Mouse (Mus musculus) frontal cortex, postnatal 36 days (tissue): Measurements from ENCODE around the gene Htr1a.

Source experiments
- DNase-seq, 2 experiments: peaks; one replicate each; pipeline ENCODE4 v3.0.0; 2022; ENCODE audit warnings: low spot score in 2 of 2

Htr1a gene

DNA sequence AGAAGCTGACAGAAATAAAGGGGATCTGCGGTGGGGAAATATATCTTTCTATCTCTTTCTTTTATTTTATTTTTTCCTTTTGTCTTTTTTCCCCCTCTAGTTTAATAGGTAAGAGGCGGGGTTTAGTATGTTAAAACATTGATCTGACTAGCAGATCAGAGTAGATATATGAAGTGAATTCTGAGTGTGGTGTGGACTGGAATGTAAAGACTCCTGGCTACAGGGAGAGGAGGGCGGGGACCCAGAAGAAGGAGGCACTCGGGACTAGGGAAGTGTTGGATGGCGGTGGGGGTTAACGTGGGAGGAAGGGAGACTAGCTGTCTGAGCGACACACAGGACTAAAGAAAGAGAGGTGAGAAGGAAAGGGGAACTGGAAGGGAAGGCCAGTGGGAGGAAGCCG is at the start of gene Htr1a:
Htr1a (plus strand) TSS at position 301 of the 400 bp plus-strand sequence.
- DNase-seq: peak in 1 of 2 experiments; percentile 19

DNA sequence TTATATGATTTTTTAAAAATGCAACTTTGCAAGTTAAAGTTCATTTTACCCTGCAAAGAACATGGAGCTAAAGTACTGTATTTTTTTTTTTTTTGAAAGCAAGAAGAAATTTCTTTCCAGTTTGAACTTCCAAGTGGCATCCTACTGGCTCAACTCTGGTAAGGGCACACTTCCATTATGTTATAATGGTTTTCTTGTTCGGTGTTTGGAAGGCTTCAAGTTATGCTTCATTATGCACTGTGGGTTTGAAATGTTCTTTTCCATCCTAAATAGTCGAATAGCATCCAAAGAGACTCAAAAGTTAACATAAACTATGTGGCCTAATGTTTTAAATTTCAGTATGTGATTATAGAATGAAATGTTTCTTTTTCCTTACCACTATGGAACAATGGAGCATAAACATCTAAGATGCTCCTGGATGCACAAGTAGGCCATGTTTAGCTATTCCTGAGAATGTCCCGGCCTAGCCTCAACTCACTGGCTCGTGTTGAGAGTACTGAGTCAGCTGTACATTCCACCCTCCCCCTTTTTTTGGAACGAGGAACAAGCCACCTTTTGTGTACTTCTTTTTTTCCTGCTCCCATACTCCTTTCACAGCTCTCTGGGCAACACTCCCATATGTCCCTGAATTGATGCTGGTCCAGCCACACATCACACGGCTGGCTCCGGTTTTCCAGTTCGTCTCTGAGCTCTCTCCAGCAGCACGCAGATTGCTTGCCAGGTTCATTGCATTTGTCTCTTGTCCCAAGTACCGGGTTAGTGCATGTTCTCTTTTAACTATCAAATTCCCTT is 31.7 kb upstream of the Htr1a start:
- DNase-seq: peak; percentile 38 to 42

DNA sequence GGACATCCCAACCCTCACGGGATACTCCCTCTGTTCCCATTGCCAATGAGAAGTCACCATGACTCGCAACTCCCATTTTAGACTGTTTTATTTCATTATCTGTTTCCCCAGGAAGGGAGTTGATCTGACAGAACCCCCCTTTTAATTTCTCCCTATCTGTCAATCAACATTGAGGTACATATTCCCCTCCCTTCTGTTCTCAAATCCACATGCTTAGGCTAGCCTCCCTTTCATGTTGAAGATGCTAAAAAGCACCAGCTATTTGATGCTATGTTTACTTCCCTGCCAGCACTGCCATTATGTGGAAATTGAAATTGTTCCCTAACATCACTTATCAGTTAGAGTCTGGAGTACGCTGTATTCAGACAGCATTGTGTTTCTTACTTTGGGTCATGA is 31.1 kb upstream of the Htr1a start:
- DNase-seq: no peak

DNA sequence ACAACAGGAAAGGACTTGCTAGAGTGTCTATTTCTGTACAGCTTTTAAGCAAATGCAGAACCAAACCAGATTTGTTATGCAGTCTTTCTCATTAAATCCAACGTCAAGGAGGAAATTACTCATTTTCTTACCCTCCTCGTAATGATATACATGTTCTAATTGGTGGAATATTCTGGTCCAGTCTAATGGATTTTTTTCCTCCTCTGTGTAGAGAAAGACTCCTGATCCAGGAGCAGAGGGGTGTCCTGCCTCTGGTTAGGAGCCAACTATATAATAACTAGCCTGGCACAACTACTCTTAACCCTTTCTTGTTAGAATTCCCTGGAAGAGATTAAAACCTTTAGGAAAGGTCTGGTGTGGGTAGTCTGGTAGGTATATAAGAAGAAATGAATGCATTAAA is 10.3 kb upstream of the Htr1a start:
- DNase-seq: no peak

DNA sequence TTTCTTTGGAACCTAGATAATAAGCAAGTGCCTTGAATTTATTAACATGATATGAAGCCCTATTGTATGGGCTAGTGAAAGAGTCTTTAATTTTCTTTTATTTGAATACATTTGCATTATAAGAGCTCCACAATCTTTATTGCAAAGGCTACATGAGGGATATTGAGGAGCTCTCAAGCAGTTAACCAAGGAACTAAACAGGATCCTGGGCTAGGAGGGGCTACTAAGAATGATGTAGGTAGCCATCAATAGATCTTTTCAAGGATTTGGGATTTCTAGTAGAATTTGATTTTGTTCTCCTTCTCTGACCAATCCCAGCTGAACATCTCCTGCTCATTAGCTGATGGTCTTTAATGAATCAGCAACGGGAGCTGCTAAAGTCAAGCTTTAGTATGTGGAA is 9.8 kb upstream of the Htr1a start:
- no peak for DNase-seq

DNA sequence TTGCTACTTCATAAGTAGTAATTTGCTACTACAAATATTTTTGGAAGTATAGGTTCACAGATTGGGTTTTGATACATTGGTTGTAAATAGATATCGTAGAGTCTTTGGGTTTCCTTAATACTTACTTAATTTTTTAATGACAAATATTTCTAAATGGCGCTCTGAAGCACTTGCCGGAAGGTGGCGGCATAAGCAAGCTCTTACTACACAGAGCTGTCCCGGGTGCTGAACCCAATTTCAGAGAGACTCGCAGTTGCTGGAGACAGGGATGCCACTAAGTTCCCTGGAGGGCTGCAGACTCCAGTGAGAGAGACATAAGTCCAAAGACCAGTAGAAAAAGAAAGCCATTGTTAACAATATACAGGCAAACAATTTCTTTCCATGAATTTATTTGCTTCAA is 863 bp upstream of the Htr1a start:
- peak; percentile 38 to 69 for DNase-seq

DNA sequence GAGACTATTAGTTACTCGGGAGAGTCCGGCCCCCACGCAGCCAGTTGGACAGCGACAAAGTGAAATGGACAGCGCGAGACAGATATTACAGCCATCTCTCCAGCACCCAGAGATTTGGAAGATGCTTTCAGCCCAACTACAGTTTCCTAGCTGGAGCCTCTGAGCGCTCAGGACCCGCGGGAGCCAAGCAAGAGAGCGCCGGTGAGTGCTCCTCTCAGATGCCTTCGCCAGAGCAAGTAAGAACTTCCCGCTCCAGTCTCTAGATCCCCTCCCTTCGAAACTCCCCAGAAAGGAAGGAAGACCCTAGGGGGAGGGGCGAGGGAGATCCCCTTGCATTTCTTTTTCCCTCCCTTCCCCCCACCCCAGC is 415 bp downstream of the Htr1a start:
- DNase-seq: peak; percentile 33 to 37

DNA sequence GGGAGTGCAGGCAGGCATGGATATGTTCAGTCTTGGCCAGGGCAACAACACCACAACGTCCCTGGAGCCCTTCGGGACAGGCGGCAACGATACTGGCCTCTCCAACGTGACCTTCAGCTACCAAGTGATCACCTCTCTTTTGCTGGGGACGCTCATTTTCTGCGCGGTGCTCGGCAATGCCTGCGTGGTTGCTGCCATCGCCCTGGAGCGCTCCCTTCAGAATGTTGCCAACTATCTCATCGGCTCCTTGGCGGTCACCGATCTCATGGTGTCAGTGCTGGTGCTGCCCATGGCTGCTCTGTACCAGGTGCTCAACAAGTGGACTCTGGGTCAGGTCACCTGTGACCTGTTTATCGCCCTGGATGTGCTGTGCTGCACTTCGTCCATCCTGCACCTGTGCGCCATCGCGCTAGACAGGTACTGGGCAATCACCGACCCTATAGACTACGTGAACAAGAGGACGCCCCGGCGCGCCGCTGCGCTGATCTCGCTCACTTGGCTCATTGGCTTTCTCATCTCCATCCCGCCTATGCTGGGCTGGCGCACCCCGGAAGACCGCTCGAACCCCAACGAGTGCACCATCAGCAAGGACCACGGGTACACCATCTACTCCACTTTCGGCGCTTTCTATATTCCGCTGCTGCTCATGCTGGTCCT is 927 bp downstream of the Htr1a start:
- peak; percentile 51 to 64 for DNase-seq

DNA sequence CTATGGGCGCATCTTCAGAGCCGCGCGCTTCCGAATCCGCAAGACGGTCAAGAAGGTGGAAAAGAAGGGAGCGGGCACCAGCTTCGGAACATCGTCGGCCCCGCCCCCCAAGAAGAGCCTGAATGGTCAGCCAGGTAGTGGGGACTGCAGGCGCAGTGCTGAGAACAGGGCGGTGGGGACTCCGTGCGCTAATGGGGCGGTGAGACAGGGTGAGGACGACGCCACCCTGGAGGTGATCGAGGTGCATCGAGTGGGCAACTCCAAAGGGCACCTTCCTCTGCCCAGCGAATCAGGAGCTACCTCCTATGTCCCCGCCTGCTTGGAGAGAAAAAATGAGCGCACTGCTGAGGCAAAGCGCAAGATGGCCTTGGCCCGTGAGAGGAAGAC is 1.4 kb downstream of the Htr1a start:
- DNase-seq: no peak

DNA sequence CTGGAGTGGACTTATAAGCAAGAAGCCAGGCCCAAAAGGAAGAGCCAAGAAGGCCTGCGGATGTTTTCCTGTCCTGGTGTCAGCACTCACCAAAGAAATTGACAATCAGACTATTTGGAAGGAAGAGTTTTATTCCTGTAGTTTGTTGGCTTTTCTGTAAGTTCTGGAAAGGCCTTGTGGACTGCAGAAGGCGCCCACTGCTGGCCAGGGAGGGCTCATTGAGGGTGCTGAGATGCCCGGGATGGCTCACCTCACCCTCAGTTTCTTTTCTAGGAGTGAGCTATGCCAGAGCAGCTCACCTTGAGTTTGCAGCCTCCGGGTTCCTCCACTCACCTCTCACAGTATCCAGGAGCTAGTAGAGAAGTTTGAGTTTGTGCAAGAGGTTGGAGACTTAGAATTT is 2.8 kb downstream of the Htr1a start:
- DNase-seq: peak; percentile 3 to 4

DNA sequence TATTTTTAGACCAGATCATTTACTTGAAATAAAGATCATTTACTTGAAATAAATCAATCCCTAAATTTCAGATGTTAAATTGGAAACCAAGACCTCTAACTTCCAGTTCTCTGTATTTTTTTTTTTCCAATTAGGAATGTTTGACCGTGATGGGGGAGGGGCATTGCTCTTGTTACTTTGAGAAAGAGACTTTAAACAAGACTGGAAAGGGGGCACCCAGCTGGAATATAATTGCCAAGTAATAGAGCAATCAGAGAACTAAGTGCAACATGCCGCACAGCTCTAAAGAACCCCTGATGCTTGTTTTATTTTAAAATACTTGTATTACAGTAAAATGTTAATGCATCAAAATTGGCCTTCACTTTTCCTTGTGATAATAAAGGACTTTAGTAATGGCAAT is 4.3 kb downstream of the Htr1a start:
- DNase-seq: no peak

DNA sequence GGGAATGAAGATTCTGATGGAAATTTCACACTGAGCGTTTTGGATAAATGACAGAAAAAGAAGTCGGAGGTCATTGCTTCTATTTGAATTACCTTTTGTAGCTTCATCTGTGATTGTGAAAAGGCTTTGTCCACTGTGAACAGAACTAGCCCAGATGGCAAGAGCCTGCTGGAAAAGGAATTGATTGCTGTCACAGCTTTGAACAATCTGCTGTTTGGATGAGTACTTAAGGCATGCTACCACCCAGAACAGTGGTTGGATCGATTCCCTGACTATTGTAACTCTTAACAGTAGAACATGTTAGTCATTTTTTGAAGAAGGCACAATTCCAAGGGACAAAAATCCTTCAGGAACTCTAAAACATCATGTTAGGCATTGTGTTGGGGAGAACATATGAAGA is 8.1 kb downstream of the Htr1a start:
- no peak for DNase-seq
